Mouse (Mus musculus) hindbrain, embryonic 13.5 days (tissue): ENCODE results near the gene Dynlt1f. TPM values are rescaled to one million over a fixed set of nuclear protein-coding genes. Genes with fewer than 3 reads are reported as not detected.
A peak's percentile ranks its signal among the peaks of the same experiment; 100 is the strongest.
"Not testable (repeated sequence)": the region's sequence is repeated elsewhere in the genome, so short reads cannot be mapped to it uniquely, and the experiment has no call there.

Source experiments
- ATAC-seq: fragments of 200-750 bp; cut with Nextera tagmentation; 2 replicates; pipeline ENCODE4 v1.8.0; 2017; ENCODE audit warnings: moderate TSS enrichment; ENCODE audit not compliant: low FRiP score
- H3K27ac ChIP-seq: fragments of 300-500 bp; sonication (generic); 2 replicates; pipeline ENCODE4 v1.5.1; 2015; ENCODE audit warnings: inconsistent platforms, mild to moderate bottlenecking, moderate library complexity
- H3K27me3 ChIP-seq: fragments of 300-500 bp; sonication (generic); 2 replicates; pipeline ENCODE4 v1.6.1; 2015; ENCODE audit warnings: mild to moderate bottlenecking, inconsistent platforms
- H3K36me3 ChIP-seq: fragments of 300-500 bp; sonication (generic); 2 replicates; pipeline ENCODE4 v1.6.1; 2015; ENCODE audit warnings: mild to moderate bottlenecking, inconsistent platforms
- H3K4me1 ChIP-seq: fragments of 300-500 bp; sonication (generic); replicated peaks from 2 replicates; pipeline ENCODE4 v1.6.1; 2015; ENCODE audit warnings: inconsistent platforms
- H3K4me2 ChIP-seq: fragments of 300-500 bp; sonication (generic); 2 replicates; pipeline ENCODE4 v1.6.1; 2015; ENCODE audit warnings: inconsistent platforms, mild to moderate bottlenecking, moderate library complexity
- H3K4me3 ChIP-seq: fragments of 300-500 bp; sonication (generic); 2 replicates; pipeline ENCODE4 v1.5.1; 2015; ENCODE audit warnings: mild to moderate bottlenecking, inconsistent platforms
- H3K9ac ChIP-seq: fragments of 300-500 bp; sonication (generic); 2 replicates; pipeline ENCODE4 v1.6.1; 2015; ENCODE audit warnings: mild to moderate bottlenecking, inconsistent platforms
- H3K9me3 ChIP-seq: fragments of 300-500 bp; sonication (generic); 2 replicates; pipeline ENCODE4 v1.6.1; 2016; ENCODE audit warnings: inconsistent platforms
- WGBS: fragments of 180-500 bp; shearing (Covaris S2); methylation state at CpG from one replicate; pipeline ENCODE4 v1.1.7; 2015; 5-methylcytosine and 5-hydroxymethylcytosine counted together
- polyA plus RNA-seq: library from polyadenylated mRNA; unstranded; fragments of >200 nt; fragmentation: Nextera tagmentation; extraction: Ambion mirVana; gene quantifications from 2 replicates; pipeline ENCODE4 v1.2.1, GENCODE M21; 2015

Dynlt1f gene
- 338 and 340 TPM in 2 replicates for polyA plus RNA-seq

- not testable (repeated sequence) for H3K36me3 ChIP-seq, H3K27me3 ChIP-seq, H3K4me1 ChIP-seq, H3K9me3 ChIP-seq
- Histone ChIP-seq H3K9ac (peak within 1 kb of the TSS; percentile 70), H3K27ac (peak within 1 kb of the TSS; percentile 90), H3K4me2 (peak within 1 kb of the TSS; percentile 47), H3K4me3 (peak within 1 kb of the TSS; percentile 44)
- WGBS: 3% methylated on average over 24 of the region's 33 CpGs
- peak; percentile 94 for ATAC-seq
These were observed at the start of gene Dynlt1f for GRCm38 (mm10) chr17:6655567-6656281. Dynlt1f (minus strand) TSS chr17:6655900.

DNA sequence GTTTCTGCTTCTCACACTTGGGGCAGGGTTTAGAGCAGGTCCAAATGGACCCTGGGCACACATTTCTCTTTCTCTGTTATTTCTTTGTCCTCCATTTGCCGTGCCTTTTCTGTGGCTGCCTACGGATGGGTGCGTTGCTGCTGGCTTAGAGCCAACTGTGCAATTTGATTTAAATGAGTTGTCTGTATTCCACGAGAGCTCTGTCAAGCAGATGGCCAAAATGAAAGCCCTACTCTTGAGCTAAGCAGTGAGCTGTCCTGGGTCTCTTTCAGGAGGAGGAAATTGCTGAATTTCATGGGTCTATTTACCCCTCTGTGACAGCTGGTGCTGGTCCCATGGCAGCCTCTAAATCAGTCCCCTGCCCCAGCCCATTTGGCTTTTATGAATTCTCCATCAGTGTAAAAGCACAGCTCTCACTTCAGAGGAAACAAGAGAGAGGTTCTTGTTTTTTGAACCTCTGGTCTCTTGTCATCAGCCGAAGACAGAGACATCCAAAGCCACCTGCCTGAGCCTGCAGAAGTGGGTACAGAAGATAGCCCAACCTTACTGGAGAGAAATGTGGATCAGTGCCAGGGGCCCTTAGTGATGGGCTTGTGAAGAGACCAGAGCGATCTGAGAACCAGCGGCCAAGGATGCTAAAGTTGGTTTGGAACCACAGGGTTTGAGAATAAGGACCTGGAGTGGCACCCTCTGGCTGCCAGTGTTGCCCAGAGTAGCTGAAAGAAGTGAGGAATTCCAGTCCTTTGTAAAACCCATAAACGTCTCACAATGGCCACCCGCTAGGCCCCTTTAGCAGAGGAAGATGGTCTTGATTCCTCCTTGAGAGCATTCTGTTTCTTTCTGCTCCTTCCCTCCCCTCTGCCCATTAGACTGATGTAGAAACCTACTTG, 47.9 kb upstream of the Dynlt1f start:
- 30% methylated on average over 9 of the region's 9 CpGs for WGBS
- H3K27me3 ChIP-seq, H3K4me1 ChIP-seq, H3K4me2 ChIP-seq, H3K27ac ChIP-seq, H3K9me3 ChIP-seq, H3K4me3 ChIP-seq, H3K36me3 ChIP-seq, H3K9ac ChIP-seq: not testable (repeated sequence)
- ATAC-seq: peak; percentile 85

- 0 out of 2 replicates have a peak, but pooled peaks have one; percentile 21 for ATAC-seq
- not testable (repeated sequence) for H3K27me3 ChIP-seq
These were observed 47.0 kb upstream of the Dynlt1f start for GRCm38 (mm10) chr17:6702625-6703221.

DNA sequence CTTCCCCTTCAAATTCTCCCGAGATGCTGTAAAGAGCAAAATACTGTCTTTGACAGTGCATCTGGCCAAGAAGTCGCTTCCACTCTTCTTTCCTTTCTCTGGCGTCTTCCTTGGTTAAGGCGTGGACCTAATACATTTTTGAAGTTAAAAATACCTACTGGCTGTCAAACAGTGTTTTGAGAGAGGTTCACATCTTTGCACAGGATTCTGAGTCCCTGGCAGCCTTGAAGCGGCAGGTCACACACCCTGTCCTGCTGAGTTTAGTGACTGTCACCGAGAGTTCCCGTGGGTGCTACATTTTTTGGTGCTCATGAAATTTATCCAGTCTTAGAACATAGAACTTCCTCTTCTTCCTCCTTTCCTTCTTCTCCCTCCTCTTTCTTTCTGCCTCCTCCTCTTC, 44.4 kb upstream of the Dynlt1f start:
- not testable (repeated sequence) for H3K27me3 ChIP-seq, H3K36me3 ChIP-seq, H3K4me2 ChIP-seq, H3K27ac ChIP-seq, H3K4me3 ChIP-seq, ATAC-seq, H3K4me1 ChIP-seq, H3K9ac ChIP-seq, H3K9me3 ChIP-seq
- 75% methylated on average over 4 of the region's 7 CpGs for WGBS

More at GRCm38 (mm10) chr17:6702625-6703221, 47.0 kb upstream of the Dynlt1f start:
- H3K36me3 ChIP-seq, H3K9ac ChIP-seq, H3K27ac ChIP-seq, H3K4me1 ChIP-seq, H3K9me3 ChIP-seq, H3K4me2 ChIP-seq, H3K4me3 ChIP-seq: not testable (repeated sequence)
- 28% methylated on average over 2 of the region's 8 CpGs for WGBS

DNA sequence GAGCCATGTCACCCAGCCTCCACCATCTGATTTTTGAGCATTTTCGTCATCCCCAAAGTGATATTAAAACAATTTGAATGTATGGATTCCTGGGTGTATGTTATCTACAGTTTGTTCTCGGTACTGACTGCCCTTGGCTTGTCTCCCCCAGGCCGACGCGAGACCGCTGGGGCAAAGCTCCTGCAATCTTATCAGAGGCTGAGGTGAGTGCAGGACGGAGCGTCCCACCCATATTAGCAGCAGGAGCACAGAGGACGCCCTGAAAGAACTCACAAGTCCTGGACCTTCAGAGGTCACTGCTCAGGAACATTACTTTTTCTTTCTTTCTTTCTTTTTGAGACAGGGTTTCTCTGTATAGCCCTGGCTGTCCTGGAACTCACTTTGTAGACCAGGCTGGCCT, 43.8 kb upstream of the Dynlt1f start:
- H3K4me2 ChIP-seq, H3K9ac ChIP-seq, H3K9me3 ChIP-seq, ATAC-seq, H3K36me3 ChIP-seq, H3K27ac ChIP-seq, H3K4me1 ChIP-seq, H3K27me3 ChIP-seq, H3K4me3 ChIP-seq: not testable (repeated sequence)
- 94% methylated on average over 9 of the region's 9 CpGs for WGBS

- not testable (repeated sequence) for H3K27ac ChIP-seq, H3K27me3 ChIP-seq, H3K9ac ChIP-seq, H3K4me3 ChIP-seq, H3K4me2 ChIP-seq, H3K9me3 ChIP-seq, H3K36me3 ChIP-seq, H3K4me1 ChIP-seq
- 25% methylated on average over 4 of the region's 4 CpGs for WGBS
- peak; percentile 57; the same call in 1 of the 2 replicates for ATAC-seq
These were observed 41.6 kb upstream of the Dynlt1f start for GRCm38 (mm10) chr17:6697224-6697775.

- H3K27me3 ChIP-seq, H3K4me3 ChIP-seq, H3K9me3 ChIP-seq, H3K27ac ChIP-seq, H3K9ac ChIP-seq, H3K4me2 ChIP-seq, H3K36me3 ChIP-seq, H3K4me1 ChIP-seq: not testable (repeated sequence)
- WGBS: 63% methylated on average over 8 of the region's 8 CpGs
- ATAC-seq: 0 out of 2 replicates have a peak, but pooled peaks have one; percentile 14
These were observed 40.8 kb upstream of the Dynlt1f start for GRCm38 (mm10) chr17:6696521-6696920.

DNA sequence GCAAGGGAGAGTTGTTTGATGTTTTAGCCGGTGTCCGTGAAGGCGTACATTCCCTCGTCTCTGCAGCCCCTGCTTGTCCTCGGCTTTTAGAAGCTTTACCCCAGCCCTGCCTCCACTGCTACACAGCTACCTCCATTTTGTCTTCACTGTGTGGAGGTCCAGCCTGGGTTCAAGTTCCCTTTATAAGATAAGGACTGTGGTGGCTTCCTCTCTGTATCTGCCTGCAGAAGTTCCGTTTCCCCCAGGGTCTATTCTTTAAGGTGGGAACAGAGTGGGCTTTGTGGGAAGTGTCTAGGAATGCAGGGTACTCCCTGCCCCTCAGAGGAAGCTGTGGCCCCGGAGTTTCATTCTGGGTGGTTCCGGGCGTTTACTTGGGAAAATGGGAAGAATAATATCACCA, 40.0 kb upstream of the Dynlt1f start:
- H3K27me3 ChIP-seq, H3K4me3 ChIP-seq, ATAC-seq, H3K4me2 ChIP-seq, H3K9me3 ChIP-seq, H3K9ac ChIP-seq, H3K4me1 ChIP-seq, H3K36me3 ChIP-seq, H3K27ac ChIP-seq: not testable (repeated sequence)
- 83% methylated on average over 9 of the region's 9 CpGs for WGBS

- 9% methylated on average over 2 of the region's 2 CpGs for WGBS
- H3K9me3 ChIP-seq, H3K4me3 ChIP-seq, H3K27ac ChIP-seq, H3K4me2 ChIP-seq, H3K36me3 ChIP-seq, H3K9ac ChIP-seq, H3K4me1 ChIP-seq, ATAC-seq, H3K27me3 ChIP-seq: not testable (repeated sequence)
These were observed 35.9 kb upstream of the Dynlt1f start for GRCm38 (mm10) chr17:6691596-6691995.

DNA sequence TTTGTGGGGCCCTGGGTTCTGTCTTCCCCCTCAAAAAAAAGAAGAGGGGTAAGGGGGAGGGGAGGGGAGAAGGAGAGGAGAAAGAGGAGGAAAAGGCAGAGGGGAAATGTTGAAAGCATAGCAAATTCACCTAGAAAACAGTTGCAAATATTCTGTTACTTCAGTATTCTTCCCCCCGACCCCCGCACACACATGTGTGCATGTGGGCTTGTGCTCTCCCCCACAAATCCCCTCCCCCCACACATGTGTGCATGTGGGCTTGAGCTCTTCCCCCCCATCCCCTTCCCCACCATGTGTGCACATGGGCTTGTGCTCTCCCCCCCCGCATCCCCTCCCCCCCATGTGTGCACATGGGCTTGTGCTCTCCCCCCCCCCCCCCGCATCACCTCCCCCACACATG, 33.6 kb upstream of the Dynlt1f start:
- H3K4me1 ChIP-seq, H3K9me3 ChIP-seq, H3K9ac ChIP-seq, H3K27me3 ChIP-seq, H3K27ac ChIP-seq, H3K36me3 ChIP-seq, H3K4me2 ChIP-seq, H3K4me3 ChIP-seq, ATAC-seq: not testable (repeated sequence)
- WGBS: 91% methylated on average over 3 of the region's 4 CpGs

DNA sequence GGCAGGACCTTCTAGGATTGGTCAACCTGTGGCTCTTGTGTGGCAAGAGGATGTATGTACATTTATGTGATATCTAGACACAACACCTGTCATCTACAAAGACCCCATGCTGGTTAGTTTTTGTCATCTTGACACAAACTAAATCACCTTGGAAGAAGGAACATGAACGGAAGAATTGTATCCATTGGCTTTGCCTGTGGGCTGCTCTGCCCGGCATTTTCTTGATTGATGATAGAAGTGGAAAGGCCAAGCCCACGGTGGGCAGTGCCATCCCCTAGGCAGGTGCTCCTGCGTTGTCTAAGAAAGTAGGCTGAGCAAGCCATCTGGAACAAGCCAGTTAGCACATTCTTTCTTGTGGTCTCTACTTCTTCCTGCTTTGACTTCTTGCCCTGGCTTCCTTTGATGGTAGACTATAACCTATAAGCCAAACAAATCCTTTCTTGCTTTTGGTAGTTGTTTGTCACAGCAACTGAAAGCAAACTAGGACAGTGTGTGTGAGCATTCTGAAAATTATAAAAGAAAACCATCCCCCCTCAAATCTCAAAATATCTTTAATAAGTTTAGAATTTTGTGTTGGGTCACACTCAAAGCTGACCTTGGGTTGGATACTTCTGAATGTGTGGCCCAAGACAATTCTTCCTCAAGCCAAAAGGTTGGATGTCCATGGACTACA, 30.7 kb upstream of the Dynlt1f start:
- not testable (repeated sequence) for ATAC-seq, H3K4me2 ChIP-seq, H3K4me1 ChIP-seq, H3K9me3 ChIP-seq, H3K9ac ChIP-seq, H3K36me3 ChIP-seq, H3K27ac ChIP-seq, H3K27me3 ChIP-seq, H3K4me3 ChIP-seq
- 80% methylated on average over 3 of the region's 4 CpGs for WGBS

- H3K4me2 ChIP-seq, H3K9ac ChIP-seq, H3K4me3 ChIP-seq, H3K4me1 ChIP-seq, H3K36me3 ChIP-seq, H3K27ac ChIP-seq, H3K27me3 ChIP-seq, H3K9me3 ChIP-seq: not testable (repeated sequence)
- 47% methylated on average over 5 of the region's 8 CpGs for WGBS
- peak; percentile 57; the same call in 1 of the 2 replicates for ATAC-seq
These were observed 29.7 kb upstream of the Dynlt1f start for GRCm38 (mm10) chr17:6685288-6685818.
